Mouse (Mus musculus): ENCODE data around the gene Asns. TPM values are rescaled to one million over a fixed set of nuclear protein-coding genes. Genes with fewer than 3 reads are reported as not detected.
"Not testable (repeated sequence)": the region's sequence is repeated elsewhere in the genome, so short reads cannot be mapped to it uniquely, and the experiment has no call there.

Gene Asns
- total RNA-seq, 2 experiments from 2014 or later, result 98.5 to 112 TPM

DNA sequence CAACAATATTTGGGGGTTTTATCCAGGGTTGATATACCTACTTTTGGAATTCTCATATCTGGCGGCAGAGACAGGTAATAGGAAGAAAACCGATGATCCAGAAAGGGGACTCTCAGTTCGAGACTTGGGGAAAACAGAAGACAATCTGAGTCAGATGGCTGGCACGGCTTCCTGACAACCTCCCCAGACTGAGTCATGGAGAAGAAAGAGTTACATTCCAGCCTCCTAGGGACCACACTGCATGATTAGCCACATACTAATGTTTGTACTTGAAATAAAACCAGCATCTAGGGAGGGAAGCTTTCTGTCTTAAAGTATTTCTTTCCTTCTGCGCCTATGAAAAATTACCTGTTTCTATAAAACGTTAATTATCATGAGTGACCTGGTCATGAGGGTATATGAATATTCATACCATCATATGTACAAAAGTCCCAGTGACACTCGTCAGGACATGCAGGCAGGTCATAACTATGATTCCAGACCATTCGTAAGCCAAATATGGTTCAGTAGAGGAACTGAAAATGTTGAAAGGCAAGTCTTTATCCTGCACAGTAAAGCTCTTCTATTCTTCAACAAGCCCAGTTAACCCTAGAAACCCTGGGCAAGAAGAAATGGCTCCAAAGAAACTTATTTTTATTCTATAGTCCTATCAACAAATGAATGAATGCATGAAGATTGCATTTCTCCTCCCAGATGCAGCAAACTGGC, 16.7 kb downstream of the Asns start:
- DNase-seq, result no peak

- DNase-seq, result no peak
Observed at GRCm38 (mm10) chr6:7672438-7673253, 20.4 kb downstream of the Asns start.

DNA sequence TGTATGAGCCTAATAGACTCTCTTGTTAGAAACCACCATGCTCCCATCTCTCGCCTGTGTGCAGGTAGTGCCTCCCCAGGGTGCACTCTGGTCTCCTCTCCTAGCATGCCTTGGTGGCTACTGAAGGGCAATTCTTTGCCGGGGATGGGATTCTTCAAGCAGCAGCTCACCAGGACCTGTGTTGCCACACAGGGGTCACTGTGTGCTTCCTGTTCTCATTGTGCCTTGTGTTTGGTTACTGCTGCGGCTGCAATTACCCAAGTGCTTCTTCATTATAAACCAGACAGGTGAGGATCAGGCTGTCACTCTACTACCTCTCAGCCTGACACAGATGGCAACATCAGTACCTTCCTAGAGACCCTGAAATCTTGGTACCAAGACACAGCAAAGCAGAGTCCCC, 21.6 kb downstream of the Asns start:
- no peak for DNase-seq

- DNase-seq, result no peak
Observed at GRCm38 (mm10) chr6:7670588-7670987, 22.5 kb downstream of the Asns start.

DNA sequence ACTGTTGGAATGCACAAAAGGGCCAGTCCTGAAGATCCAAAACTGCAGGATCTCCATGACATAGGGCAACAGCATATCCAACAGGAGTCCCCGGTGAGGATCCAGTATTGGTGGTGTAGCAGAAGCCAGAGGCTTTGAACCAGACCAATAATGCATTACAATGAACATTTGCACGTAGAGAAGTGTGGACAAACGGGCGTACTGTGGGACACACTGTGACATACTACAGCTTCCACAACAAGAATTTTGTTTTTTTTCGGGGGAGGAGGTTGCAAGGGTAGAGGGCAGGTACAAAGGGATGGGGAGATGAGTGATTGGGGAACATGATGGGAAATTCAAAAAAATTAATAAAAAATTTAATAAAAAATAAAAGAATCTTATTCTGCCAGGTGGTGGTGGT, 23.3 kb downstream of the Asns start:
- DNase-seq, result no peak

GRCm38 (mm10) chr6:7668332-7668731, 24.7 kb downstream of the Asns start:
- DNase-seq, result no peak

DNA sequence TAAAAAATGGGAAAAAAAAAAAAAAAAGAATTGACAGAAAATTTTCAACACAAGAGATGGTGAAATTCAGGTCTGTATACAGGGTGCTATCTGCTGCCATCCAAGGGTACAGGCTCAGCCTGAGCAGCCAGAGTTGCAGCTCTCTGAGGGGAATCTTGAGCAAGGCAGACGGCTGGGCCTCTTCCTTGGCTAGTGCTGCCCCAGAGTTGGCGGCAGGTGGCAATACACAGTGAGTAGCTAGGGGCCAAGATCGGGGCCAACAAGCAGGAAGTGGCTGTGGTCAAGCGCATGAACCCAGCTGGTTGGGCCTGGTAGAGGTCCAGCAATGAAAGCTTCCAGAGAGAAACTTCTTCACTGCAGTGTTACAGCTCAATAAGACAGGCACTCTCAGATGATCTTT, 27.2 kb downstream of the Asns start:
- not testable (repeated sequence) for DNase-seq

DNA sequence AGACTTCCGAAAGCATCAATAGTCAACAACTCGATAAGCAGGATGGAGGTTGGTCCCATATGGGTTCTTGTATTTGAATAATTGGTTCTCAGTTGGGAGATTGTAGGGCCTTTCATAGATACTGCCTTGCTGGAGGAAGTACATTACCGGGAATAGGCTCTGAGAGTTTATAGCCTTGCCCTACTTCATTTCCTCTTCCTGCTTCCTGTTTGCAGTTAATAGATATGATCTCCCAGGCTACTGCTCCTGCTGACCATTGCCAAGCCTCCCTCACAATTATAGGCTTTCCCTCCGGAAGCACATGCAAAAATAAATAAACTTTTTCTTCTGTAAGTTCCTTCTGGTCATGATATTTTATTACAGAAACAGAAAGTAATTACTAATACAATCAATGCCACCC, 31.6 kb downstream of the Asns start:
- DNase-seq, result no peak

- DNase-seq, result no peak
Observed at GRCm38 (mm10) chr6:7660377-7661080, 32.5 kb downstream of the Asns start.

GRCm38 (mm10) chr6:7656601-7657000, 36.5 kb downstream of the Asns start:
- no peak for DNase-seq

GRCm38 (mm10) chr6:7648458-7648857, 44.6 kb downstream of the Asns start:
- no peak for DNase-seq

Other genes starting within 250 kb of the Asns start
- gene Tac1, start 138.4 kb downstream of the Asns start, total RNA-seq (2021), result 10 to 100 TPM in 1 of 2 experiments, 1 to 10 TPM in 1; 8.8 to 10.8 TPM
- 10 to 100 TPM in 1 of 2 experiments, 1 to 10 TPM in 1; 9.7 to 10.9 TPM for gene C1galt1, start 151.6 kb upstream of the Asns start, total RNA-seq (2021)